Mouse (Mus musculus): ENCODE measurements at regions not wholly inside any gene's neighbourhood (a gene's known extent, or its start where the extent isn't known, plus 50 kb on each side); places are given as distances from the start of the nearest gene placed in this dataset.
A peak's percentile ranks its signal among the peaks of the same experiment; 100 is the strongest.
"Not testable (repeated sequence)": the region's sequence is repeated elsewhere in the genome, so short reads cannot be mapped to it uniquely, and the experiment has no call there.

DNA sequence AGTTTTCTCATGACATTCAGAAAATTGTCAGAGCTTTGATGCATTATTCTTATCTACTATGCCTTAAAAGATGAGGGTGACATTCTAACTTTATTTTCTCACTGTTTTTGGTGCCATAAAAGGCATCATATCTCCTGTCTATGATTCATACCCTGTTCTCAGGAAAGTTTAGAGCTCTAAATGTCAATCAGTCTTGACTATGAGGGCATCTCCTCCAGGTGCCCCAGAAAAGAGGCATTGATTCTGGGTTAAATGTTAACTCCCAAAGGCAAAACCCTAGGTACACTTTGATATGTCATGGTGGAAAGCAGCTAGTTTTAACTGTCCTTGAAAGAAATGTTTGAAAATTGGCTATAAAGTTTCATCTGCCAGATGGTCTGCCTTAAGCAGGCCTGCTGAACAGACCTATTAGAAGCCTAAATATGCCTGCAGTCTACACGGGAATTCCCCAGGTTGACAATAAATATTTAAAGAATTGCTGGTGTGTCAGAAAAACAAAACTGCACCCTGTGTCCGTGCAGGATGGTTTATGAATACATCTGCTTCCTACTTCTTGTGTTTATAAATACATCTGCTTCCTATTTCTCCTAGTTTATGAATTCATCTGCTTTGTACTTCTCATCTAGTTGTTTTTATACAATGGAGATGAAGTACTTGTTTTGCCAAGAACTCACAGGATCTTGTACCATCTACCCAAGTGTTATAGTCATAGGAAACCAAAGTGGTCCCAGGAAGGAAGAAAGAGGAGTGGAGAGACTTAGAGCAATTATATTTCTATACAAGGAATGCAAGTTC is 172.3 kb downstream of the Snca start:
- DNase-seq (ENCODE audit: low read depth, low spot score): no peak

DNA sequence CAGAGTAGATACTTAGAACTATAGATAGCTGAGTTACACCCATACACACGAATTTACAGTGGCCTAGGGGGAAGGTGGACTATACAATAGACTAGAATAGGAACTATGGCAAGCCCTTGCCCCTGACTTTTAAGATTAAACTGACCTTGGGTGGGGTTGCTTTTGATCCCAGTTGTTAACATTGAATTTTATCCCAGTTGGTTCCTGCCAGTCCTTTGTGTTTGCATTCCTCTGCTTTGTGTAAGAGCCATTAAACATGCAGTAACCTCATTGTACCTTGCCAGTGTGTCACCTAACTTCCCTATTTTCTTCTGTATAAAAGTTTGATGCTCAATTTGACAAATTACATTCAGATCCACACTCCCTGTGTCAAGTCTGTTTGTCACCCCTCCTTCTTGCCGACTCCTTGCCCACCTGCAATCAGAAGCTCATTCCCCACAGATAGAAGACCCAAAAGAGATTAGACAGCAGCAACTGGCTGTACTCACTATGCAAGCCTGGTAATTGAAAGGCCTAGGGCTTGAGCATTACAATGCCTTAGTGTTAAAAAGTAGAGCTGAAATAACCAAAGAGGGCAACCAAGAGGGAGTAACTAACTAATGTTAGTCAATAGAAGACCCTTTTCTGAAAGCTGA is 182.6 kb downstream of the Snca start:
- not testable (repeated sequence) for DNase-seq (ENCODE audit: low read depth, low spot score)

DNA sequence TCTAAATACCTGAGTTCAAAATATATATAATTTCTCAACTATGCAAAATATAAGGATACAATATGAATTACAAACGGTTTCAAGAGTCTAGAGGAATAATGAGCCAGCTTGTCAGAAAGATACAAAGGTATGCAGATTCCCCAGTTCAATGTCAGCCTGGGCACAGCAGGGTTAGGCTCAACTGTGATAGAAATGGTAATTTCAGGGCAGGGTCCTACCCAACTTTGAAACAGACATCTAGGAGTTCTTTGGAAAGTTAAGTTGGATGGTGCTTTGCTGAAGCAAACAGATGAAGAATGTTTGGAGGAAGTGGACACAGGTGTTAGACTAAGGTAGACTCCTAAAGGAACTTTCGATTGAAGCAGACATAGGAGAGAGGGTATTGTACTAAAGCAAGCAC is 187.4 kb downstream of the Snca start:
- no peak for DNase-seq (ENCODE audit: low read depth, low spot score)

DNA sequence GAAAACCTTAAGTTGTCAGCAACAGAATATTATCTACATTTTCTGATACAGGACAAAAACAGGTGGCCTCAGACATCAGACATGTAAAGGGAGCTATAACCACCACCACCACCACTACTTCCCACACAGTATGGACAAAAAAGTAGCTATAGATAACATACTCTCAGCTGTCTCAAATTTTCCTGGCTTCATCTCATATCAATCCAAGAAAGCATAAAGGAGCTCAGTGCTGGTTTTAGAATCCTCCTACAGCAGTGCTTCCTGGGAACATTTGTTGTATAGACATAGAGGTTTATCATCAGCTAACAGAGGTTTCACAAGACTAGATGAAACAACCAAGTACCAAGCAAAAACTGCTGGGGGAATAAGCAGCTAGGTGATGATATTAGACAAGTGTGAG is 213.3 kb downstream of the Snca start:
- no peak for DNase-seq (ENCODE audit: low read depth, low spot score)

DNA sequence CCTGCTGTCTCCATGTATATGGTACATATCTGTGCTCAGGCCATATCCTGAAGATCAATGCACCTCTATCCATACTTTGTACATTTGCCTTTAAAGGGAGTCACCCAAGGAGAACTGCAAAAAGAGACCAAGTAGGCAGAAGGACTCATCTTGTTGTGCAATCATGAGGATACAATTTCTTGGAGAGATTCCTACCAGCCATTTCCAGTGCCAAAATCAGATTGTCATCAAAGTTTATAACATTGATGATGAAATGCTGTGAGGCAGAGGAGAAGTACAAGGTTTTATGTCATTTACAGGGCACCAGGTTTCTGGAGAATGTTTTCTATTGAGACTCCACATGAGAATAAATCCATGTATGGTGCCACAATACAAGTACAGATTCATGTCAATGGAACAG is 229.5 kb downstream of the Snca start:
- no peak for DNase-seq (ENCODE audit: low read depth, low spot score)

DNA sequence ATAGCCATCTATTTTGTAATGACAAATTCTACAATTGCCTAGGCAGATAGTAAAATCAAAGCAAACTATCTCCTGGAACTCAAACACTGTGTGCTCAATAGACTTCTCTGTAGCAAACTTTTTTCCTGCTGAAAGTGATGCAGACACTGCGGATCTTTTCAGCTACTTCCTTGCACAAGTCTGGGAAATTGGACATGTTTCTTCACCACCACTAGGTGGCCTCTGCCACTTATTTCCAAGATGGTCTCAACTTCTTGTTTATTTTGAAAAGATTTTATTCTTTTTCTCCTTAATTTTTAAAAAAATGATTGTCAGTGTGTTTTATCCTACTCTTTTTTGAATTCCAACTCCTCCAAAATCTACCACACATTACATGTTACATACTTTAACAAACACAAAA is 265.4 kb downstream of the Snca start:
- DNase-seq (ENCODE audit: low read depth, low spot score): no peak

DNA sequence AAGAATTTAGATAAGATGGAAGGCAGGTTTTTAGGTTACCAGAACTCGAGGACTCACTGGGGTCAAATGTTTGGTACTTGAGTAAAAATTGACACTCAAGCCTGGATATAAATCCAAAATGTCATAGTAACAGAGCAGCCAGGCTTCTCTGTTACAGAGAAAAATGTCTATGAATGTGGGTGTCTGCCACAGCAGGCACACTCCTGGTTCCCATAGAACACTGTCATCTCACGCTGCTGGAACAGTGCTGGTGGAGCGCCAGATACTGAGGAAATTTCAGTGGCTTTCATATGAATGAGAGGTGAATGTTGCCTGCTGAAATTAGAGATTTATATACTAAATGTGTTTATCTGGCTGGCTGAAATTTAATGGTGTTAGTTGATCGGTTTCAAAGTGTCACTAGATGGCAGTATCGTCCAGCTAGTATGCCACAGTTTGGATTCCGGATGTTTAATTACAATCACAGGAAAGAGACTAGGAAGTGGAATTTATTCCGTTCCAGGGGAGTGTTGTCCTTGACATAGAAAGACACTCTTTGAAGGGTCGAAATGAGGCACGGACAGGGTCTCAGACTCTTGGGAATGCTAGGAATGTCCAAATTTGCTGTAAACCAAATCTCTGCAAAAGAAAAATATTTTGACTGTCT is 273.9 kb downstream of the Snca start:
- peak; percentile 23 for DNase-seq (ENCODE audit: low read depth, low spot score)
